Mouse (Mus musculus): ENCODE measurements around the gene Orc3. TPM values are rescaled to one million over a fixed set of nuclear protein-coding genes. Genes with fewer than 3 reads are reported as not detected.
"Not testable (repeated sequence)": the region's sequence is repeated elsewhere in the genome, so short reads cannot be mapped to it uniquely, and the experiment has no call there.

Gene Orc3
- total RNA-seq, 2 experiments from 2014 or later, result 43.1 to 43.7 TPM

DNA sequence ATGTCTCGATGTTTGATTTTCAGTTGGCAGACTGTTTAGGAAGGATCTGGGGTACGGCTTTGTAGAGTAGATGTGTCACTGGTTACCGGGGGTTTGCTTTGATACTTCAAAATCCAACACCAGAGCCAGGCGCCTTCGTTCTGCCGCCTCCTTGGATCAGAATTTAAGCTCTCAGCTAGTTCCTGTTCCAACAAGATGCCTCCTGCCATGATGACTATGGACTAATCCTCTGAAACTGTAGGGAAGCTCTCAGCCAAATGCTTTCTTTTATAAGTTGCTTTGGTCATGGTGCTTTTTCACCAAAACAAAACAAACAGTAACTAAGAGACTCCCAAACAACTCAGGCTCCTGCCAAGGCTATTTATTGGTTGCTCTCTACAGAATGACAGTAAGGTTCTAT lies 11.6 kb downstream of the Orc3 start:
- intact Hi-C loops (cut with DNase I), result no loop called here
- no peak for DNase-seq (ENCODE audit: extremely low spot score in 1 of 2, low spot score in 2 of 2)

DNA sequence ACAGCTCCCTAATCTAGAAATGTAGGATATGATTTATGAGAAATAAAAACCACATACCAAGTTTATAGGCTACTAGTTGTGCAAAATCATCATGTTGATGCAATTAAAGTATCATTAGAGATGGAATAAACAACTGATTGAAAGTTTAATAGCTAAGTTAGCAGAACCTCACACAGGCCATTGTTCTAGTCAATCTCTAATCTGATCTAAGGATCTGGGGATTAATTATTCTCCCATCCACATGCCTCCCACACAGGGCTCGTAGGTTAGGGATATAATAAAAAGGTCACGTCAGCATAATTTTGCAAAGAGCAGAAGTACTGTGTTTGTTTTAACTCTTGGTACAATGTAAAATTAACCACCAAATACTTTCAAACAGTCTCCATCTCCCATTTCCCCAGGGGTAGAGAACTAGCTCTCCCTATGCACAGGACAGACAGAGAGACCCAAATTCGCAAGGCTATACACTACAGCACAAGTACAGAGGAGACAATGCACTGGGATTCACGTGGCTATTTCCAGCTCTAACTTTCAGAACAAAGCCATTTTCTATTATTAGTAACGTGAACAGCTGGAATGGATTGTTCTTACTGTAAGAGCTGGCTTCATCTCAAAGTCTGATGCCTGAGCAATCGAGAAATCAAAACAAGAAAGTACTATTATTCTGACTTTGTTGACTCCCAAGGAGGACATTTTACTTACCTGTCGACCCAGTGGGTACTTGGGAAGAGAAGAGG lies 29.7 kb downstream of the Orc3 start:
- no peak for DNase-seq (ENCODE audit: extremely low spot score in 1 of 2, low spot score in 2 of 2)
- intact Hi-C loops (cut with DNase I), result no loop called here

DNA sequence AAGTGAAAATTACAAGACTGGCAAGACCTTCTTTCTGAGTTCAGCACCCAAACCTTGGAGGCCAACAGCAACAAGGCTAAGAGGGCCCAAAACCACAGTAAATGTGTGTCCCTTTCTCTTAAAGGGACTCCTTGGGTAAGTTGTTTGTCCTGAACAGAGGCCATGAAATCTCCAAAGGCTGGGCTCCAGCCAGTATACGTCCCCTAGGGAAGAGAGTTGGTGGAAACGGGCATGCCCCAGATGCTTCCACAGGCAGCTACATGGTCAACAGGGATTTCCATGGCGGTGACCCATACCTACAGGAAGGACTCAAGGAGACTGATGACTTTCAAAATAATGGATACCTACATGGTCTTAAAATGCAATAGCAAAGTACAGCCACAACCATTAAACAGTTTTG lies 31.3 kb downstream of the Orc3 start:
- DNase-seq (ENCODE audit: extremely low spot score in 1 of 2, low spot score in 2 of 2), result no peak
- intact Hi-C loops (cut with DNase I), result no loop called here

DNA sequence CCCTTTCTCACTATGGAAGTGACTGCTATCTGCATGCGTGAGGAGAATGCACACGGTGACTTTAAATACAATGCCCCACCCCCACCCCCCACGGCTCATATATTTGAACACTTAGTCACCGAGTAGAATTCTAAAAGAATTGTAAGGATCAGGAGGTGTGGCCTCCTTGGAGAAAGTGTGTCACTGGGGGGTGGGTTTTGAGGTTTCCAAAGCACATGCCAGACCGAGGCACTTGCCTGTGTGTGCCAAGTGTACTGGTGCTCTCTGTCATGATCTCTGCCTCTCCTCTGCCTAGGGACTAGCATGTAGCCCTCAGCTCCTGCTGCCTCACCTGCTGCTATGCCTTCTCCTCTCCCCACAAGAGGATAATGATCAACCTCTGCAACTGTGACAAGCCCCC lies 32.3 kb downstream of the Orc3 start:
- no peak for DNase-seq (ENCODE audit: extremely low spot score in 1 of 2, low spot score in 2 of 2)
- intact Hi-C loops (cut with DNase I), result no loop called here

DNA sequence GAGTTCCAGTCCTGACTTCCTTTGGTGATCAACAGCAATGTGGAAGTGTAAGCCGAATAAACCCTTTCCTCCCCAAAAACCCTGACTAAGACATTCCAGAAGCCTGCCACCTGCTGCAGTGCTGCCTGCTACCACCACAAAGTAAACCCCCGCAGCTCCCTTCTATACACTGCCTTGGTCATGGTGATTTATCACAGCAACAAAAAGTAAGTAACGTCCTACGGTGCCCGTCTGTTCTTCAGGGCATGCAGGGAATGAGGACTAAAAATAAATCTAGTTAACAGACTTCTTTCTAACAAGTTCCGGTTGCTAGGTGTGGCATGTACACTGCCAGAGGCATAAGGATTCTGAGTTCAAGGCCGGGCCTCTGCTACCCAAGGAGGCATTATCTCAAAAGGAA lies 32.8 kb downstream of the Orc3 start:
- intact Hi-C loops (cut with DNase I), result no loop called here
- no peak for DNase-seq (ENCODE audit: extremely low spot score in 1 of 2, low spot score in 2 of 2)

DNA sequence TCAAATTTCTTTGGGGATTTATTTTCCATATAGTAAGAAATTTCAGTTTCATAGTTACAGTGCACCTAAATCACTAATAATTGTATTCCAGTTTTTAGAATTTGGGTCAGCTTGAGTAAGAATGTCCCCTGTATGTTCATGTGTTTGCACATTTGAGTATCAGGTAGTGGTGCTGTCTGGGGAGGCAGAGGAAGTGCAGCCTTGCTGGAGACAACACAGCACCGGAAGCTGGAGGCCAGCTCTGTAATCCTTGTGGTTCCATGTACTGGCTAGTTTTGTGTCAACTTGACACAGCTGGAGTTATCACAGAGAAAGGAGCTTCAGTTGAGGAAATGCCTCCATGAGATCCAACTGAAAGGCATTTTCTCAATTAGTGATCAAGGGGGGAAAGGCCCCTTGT lies 33.3 kb downstream of the Orc3 start:
- intact Hi-C loops (cut with DNase I); DNase-seq (ENCODE audit: extremely low spot score in 1 of 2, low spot score in 2 of 2): not testable (repeated sequence)

DNA sequence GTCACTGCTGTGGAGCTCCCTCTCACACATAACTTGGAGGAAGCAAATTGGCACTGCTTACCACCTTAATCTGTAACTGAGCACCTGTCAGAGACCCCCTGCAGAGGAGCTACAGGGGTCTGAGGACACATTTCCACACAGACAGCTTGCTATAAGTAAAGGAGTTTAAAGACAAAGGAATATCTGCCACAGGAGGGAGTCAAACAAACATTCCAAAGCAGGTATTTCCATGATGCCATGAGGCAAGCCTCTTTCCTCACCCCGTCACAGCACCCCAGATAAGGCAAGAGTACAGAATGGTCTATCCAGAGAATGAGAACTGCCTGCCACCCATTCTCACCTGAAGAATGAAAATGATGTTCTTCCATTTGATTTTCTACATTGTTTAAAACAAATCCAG lies 35.5 kb downstream of the Orc3 start:
- intact Hi-C loops (cut with DNase I), result loop anchor here (10.0 kb wide), 1 partner anchor 346 kb away; no protein-coding TSS in a partner anchor
- DNase-seq (ENCODE audit: extremely low spot score in 1 of 2, low spot score in 2 of 2), result no peak

DNA sequence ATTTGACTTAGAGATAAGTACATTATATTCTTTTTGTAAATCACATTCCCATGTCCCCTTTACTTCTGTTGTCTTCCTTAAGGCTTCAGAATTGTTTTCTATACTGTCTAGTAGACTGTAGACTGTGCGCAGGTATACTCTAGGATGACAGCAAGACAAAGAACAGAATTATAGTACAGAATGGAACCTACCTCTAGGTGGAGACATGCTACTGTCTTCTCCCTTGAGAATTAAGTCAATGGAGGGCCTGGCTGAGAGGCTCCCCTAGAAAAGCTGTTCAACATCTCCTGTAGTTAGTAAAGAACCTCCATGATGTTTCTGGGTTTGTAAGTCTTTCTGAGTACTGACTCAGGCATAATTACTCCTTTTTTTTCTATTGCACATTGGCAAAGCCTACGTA lies 37.7 kb downstream of the Orc3 start:
- intact Hi-C loops (cut with DNase I), result loop anchor here (10.0 kb wide), 1 partner anchor 348 kb away; no protein-coding TSS in a partner anchor
- DNase-seq (ENCODE audit: extremely low spot score in 1 of 2, low spot score in 2 of 2), result no peak

DNA sequence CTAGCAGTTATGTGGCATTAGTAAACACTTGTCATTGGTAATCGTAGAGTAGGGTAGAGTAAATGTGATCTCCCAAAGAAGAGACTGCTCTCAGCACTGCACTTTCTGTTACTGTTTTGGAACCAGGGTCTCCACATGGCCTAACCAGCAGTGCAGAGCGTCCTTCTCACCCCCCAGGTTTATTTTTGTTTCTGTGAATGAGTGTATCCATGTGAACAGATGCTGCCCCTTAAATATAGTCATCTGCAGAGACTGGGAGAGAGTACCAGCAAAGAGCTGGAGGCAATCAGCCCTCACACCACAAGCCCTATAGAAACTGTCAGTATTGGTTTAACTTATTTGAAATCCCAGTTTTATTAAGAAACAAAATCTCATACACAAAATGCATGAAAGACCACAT lies 41.9 kb downstream of the Orc3 start:
- intact Hi-C loops (cut with DNase I), result loop anchor here (10.0 kb wide), 1 partner anchor 352 kb away; no protein-coding TSS in a partner anchor

DNA sequence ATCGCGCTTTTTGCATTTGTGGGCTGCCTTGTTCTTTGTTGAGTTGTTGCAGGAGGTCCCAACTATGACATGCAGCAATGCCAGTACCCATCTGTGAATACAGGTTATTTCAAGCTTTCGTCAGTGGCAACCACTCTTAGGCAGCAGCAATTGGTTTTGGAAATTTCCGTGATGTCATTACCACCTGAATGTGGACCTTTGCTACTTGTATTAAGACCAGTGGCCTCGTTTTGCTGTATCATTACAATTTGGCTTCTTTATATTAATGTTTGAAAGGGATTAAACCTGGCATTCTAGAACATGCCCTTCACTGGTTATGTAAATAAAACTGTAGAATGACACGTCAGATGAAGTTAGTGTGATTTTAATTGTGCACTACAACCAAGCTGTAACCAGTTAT lies 48.5 kb downstream of the Orc3 start:
- DNase-seq (ENCODE audit: extremely low spot score in 1 of 2, low spot score in 2 of 2), result no peak
- intact Hi-C loops (cut with DNase I), result no loop called here

More for the DNA sequence above, 41.9 kb downstream of the Orc3 start:
- no peak for DNase-seq (ENCODE audit: extremely low spot score in 1 of 2, low spot score in 2 of 2)

DNA sequence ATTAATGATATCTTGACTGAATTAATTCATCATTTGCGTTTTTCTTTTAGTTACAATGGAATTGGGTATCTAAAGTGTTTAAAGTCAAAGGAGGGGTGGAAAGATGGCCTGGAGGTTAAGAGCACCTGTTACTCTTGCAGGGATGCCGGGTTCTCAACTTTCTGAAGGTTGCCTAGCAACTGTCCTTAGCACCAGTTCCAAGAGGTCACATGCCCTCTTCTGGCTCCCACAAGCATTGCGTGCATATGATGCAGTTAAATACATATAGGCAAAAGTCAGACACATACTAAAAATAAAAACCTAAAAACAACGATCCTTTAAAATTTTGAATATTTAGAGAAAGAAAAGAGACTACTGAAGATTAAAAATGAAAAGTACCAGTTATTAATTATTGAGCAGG lies 53.8 kb downstream of the Orc3 start:
- intact Hi-C loops (cut with DNase I), result no loop called here
- DNase-seq (ENCODE audit: extremely low spot score in 1 of 2, low spot score in 2 of 2), result no peak

DNA sequence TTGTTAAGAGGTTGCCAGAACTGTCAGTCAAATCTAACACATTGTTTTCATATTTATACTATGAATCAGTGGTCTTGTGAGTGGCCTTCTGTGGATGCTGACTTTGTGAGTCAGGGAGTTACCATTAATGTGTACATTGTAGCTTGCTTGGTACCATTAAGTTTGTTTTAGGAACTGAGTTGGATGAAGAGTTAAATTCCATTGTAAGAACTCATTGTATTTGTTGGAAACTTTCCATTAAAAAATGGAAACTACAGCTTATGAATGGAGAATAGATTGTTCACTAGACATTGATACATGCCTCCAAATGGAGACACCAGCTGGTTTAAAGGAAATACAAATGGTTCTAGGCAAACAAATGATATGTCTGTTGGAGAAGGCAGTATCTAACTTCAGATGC lies 58.6 kb downstream of the Orc3 start:
- intact Hi-C loops (cut with DNase I), result no loop called here
- DNase-seq (ENCODE audit: extremely low spot score in 1 of 2, low spot score in 2 of 2), result no peak

DNA sequence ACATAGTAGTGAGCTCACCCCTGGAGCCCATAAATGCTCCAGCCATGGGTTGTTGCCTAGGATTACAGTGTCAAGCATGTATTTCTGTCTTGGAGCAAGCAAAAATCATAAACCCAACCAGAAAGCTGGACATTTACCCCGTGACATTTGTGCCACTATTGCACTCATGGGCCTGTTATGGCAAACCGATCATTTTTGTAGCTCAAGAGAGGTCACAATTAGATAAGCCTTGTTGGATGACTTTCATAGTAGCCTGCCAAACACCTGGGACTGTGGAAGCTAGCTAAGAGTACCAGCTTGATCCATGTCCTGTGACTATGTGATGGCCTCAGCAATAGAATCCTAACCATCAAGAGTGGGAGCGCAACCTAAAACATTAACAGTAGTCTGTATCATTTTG lies 59.1 kb downstream of the Orc3 start:
- DNase-seq (ENCODE audit: extremely low spot score in 1 of 2, low spot score in 2 of 2), result no peak
- intact Hi-C loops (cut with DNase I), result no loop called here

DNA sequence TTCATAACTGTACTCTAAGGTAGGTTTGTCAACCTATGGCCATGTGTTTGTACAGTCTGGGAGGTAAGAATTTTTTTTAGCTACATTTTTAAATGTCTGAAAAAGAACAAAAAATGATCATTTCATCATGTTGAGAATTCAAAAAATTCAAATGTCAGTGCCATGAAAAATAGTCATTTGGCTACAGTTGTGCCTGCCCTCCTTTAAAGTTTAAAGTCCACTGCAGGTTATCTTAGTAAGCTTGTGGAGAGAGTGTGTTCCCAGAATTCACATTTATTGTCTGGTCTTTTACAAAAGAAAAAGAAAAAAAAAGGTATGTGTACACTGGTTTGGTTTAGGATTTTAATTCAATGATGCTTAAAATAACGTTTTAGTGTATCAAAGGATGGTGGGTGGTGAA lies 60.1 kb downstream of the Orc3 start:
- no peak for DNase-seq (ENCODE audit: extremely low spot score in 1 of 2, low spot score in 2 of 2)
- intact Hi-C loops (cut with DNase I), result no loop called here

DNA sequence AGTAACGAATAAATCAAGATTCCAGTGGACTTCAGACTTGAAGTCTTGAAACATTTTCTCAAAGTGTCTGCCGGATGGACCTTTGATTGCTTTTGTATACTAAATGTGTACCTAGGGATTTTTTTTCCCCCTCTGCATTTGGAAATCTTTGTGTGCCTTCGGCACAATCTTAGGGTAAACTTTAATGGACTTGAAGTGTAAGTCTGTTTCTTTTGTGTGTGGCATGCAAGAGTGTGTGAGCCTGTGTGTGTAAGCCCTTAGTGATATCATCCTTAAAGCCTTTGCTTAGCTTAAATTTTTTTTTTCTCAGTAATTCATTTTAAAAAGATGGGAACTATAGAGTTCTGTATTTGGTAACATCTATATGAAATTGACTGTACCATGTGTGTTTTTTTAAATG lies 62.8 kb downstream of the Orc3 start:
- intact Hi-C loops (cut with DNase I), result no loop called here
- no peak for DNase-seq (ENCODE audit: extremely low spot score in 1 of 2, low spot score in 2 of 2)

DNA sequence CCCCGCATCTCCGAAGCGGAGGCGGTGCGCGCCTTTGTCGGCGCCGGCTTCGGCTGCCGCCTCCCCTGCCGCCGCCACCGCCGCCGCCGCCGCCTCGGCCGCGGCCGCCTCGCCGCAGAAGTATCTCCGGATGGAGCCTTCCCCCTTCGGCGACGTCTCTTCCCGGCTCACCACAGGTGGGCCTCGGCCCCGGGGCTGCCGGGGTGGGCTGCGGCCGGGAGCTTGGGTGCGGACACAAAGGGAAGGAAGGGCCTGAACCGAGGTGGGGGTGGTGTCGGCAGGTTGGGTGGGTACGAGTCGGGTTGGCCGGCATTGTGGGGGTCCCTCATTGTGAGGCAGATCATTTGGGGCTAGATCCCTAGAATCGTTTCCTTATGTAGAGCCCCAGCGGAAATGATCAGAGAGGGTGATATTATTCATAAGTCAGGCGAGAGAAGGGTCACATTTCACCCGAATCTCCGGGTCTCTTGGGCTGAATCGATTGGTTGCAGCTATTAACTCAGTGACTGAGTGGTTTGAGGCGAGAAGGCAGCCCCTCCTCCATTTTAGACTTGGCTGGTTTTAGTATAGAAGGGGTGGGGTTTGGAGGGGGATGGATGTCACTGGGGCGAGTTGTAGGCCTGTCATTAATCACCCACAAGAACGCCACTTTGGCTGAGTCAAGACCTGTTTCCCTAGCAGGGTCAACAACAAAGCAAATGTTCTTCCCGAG lies 63.5 kb downstream of the Orc3 start:
- intact Hi-C loops (cut with DNase I), result no loop called here
- DNase-seq (ENCODE audit: extremely low spot score in 1 of 2, low spot score in 2 of 2), result peak; percentile 27 to 70

DNA sequence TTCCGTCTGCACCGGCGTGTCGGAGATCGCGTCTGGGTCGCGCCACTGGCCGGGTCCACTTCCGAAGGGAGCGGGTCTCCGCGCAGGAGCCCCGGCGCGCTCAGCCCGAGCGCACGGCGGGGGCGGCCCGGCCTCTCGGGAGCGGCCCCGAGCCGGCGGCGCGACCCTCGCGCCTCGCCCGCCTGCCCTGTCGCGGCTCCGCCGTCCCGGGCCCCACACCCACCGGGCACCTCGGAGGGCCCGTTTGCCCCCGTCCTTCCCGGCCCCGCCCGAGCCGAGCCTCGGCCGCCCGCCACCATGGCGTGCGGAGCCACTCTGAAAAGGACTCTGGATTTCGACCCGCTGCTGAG lies 64.0 kb downstream of the Orc3 start, which contains the start of gene Akirin2:
Akirin2 (plus strand) TSS at position 190 of the 350 bp plus-strand sequence.
- DNase-seq (ENCODE audit: extremely low spot score in 1 of 2, low spot score in 2 of 2), result no peak
- intact Hi-C loops (cut with DNase I), result no loop called here

DNA sequence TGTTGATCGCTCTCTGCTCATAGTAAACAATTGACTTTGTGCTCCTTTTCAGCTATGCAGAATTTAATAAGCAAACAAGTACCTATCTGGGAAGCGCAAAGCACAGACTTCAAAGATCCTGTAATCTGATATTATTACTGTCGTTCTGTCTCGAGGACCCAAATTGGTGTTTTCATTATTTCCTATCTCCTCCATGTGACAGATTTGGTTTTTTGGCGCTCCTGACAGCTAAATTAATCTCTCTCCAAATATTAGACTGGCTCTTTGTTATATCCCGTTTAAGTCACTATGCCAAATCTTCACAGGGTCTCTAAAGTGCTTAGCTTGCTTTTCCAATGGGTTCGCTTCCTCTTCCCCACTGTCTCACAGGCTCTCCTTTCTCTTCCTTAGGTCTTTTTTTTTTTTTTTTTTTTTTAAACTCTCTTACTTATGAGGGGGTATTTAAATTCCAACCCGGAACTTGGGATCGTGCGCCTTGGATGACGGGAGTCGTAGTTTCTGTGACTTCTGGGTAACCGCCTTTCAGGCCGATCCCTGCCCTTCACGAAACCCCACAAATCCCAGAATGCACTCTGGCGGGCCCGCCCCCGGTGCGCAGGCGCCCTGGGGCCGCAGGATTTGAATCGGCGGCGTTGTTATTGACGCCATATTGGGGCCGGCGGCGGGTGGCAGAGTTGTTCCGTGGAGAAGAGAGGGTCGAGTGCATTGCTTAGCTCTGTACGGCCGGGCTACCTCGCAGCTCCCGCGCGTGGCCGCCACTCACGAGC lies 64.6 kb downstream of the Orc3 start:
- intact Hi-C loops (cut with DNase I), result no loop called here
- peak; percentile 95 to 96 for DNase-seq (ENCODE audit: extremely low spot score in 1 of 2, low spot score in 2 of 2)

DNA sequence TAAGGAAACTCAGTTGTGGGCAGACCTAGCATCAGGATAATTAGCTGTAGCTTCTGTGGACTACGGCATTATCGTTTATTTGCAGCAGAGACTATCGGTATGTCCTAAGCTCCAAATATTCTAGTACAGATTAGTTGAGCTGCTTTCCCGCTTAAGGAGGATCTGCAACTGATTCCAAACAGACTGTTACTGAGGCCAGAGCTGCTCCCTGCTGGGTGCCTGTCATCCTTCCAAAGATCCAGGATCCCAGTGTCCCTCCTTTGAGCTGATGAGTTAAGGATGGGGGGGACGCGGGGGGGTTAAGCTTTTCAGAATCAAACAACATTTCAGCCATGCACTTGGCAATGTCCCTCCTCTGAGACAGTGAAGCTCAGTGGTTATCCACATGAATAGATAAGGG lies 84.8 kb downstream of the Orc3 start:
- peak in 1 of 2 experiments; percentile 29 for DNase-seq (ENCODE audit: extremely low spot score in 1 of 2, low spot score in 2 of 2)
- intact Hi-C loops (cut with DNase I), result no loop called here

DNA sequence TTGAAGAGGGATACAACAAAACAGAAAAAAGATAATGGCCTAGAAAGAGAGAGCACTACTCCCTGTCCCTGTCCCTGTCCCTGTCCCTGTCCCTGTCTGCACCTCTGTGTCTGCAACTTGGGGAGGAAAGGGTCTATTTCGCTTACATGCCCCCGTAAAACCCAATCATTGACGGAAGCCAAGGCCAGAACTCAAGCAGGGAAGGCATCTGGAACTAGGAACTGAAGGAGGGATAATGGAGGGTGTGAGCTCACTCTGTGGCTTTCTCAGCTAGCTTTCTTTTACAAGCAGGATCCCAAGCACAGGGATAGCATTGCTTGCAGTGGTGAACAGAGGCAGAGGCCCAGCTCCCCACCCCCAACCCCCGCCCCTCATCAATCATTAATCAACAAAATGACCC lies 85.4 kb downstream of the Orc3 start:
- no peak for DNase-seq (ENCODE audit: extremely low spot score in 1 of 2, low spot score in 2 of 2)
- intact Hi-C loops (cut with DNase I), result no loop called here
